Mouse (Mus musculus) c-Kit-positive CD71-positive TER-119-positive erythroid progenitor cells, embryonic 14.5 days (primary cell): ENCODE measurements around the gene Zfp143.
"Not testable (repeated sequence)": the region's sequence is repeated elsewhere in the genome, so short reads cannot be mapped to it uniquely, and the experiment has no call there.

Experiments
- DNase-seq: peaks from one replicate; pipeline ENCODE4 v3.0.0-alpha.2; 2013; ENCODE audit warnings: low spot score

Gene Zfp143

DNA sequence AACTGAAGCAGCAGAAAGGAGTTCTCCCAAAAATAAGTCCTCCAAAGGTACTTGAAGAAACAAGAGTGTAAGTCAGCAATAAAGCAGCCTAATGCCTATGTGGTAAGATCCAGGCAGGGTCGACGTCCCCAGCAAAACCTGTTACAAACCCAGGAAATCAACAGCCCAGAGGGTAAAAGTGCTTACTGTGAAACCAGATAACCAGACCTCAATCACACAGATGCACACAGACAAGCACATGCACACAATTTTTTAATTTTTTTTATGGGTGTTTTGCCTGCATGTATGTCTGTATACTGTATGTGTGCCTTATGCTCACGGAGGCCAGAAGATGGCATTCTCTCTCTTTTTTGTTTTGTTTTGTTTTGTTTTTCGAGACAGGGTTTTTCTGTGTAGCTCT lies 35.3 kb downstream of the Zfp143 start:
- DNase-seq: no peak

DNA sequence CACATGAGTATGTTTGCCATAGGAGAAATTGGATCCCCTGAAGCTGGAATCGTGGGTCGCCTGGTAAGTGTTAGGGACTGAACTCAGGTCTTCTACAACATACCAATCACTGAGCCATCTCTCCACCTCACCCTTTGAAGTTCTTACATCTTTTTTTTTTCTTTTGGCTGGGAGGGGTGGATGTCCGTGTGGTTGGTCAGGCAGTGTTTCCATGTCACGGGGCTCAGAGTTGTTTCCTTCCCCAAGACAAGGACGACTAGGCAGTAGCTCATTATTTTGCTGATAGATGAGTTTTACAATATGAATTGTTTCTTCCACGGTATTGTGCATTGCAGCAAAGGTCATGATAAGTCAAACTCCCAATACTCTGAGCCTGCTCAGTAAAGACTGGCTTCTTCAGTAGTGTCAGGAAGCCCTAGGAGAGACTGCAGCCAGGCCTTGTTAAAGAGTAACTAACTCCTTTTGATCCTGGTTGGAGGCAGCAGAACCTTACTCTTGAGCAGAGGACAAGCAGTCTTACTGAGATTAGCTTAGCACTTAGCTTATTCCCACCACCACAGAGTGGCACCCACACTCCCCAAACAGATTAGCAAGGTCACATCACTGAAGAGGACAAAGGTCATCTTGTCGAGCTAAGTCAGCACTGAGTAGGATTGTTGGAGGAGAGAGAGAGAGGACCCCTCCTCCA lies 36.2 kb downstream of the Zfp143 start:
- DNase-seq: no peak

DNA sequence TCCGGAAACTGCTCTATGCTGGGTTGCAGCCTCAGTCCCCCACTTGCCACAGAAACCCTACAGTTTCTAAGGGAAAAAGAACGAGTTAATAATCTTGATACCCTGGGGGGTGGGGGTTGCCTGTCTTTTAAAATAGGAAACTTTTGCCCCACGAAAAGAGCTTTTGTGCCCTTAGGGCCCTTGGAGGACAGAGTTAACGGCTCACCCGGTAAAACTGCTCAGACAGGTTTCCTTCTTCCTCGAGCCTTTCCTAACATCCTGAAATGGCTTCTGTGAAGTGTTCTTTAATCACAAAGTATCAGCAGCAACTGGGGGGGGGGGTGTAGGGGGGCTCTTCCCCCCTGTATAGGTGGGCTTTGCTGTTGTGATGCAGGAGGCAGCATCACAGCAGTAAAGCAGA lies 39.8 kb downstream of the Zfp143 start:
- DNase-seq: no peak

DNA sequence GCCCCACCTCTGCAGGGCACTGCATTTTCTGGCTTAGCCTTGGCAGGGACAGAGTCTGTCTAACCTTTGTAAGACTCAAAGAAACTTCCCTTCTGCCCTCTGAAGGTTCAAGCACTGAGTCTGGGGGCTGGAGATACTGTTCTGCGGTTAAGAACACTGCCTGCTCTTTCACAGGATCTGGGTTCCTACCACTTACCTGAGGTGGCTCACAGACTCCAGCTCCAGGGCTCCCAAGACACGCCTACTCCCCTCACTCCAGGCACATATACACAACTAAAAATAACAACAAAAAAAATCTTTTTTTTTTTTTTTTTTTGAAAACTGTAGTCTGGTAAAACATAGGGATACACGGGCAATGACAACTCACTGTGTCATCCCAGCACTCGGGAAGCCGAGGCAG lies 40.2 kb downstream of the Zfp143 start:
- DNase-seq: no peak

DNA sequence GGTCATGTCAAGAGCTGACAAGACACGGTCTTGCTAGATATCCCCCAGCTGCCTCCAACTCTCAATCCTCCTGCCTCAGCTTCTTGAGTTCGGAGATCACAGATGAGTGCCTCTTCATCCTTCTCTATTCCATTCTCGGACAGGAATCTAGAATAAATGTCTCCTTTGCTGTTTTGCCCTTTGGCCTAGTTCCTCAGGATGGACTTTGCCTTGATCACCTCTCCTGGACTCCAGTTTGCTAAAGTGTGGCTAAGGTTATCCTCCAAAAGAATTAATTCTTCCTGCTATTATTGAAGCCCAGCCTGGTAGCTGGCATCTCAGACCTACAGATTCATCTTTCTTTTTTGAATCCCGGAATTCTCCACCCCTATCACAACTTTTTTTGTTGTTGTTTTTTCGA lies 44.0 kb downstream of the Zfp143 start:
- DNase-seq: no peak

DNA sequence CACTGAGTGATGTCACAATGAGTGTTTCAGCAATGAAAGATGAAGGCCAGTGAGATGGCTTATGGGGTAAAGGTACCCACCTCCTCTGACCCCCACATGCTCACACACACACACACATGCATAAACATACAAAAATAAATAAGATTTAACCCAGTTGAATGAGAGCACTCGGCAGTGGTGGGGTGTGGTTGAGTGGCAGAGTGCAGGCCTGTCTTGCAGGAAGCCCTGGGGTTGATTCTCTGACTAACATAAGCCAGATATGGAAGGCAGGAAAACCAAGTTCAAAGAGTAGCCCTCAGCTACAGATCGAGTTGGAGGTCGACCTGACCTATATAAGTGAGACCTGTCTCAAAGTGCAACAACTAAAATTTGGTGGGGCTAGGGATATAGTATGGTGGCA lies 45.6 kb downstream of the Zfp143 start:
- no peak for DNase-seq

DNA sequence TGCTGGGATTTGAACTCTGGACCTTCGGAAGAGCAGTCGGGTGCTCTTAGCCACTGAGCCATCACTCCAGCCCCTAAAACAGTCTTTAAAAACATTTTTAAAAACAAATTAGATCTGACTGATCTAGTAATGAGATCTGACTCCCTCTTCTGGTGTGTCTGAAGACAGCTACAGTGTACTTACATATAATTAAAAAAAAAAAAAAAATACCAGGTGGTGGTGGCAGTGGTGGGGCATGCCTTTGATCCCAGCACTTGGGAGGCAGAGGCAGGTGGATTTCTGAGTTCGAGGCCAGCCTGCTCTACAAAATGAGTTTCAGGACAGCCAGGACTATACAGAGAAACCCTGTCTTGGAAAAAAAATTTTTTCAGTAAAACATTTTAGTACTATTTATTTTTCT lies 47.5 kb downstream of the Zfp143 start:
- not testable (repeated sequence) for DNase-seq

DNA sequence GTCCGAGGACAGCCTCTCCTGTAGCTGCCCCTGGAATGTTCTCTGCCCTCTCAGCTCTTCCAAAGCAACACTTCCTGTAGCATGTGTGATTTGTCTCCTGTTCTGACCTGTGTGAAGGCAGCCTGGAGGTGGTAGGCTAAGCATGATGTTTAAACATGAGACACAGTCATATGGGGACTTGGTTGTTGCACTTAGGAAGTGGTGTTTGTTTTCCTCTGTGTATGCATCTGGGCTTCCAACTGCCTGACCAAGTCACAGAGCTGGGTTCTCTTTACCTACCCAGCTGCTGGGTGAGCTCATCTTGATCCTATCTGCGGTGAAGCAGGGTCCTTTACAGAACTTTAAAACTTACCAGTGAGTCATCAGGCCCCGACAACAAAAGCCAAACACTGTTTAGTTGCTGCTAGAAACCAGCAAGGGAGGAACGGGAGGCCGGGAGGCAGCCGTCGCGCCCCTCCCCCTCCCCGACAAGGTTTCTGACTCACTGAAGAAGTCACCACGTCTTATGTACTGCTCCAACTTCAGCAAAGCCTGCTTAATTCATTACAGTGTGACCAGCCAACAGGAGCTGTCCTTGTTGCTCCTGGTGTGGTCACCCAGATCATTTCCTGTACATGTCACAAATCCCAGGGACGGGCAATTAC lies 48.1 kb downstream of the Zfp143 start:
- peak; percentile 63 for DNase-seq

DNA sequence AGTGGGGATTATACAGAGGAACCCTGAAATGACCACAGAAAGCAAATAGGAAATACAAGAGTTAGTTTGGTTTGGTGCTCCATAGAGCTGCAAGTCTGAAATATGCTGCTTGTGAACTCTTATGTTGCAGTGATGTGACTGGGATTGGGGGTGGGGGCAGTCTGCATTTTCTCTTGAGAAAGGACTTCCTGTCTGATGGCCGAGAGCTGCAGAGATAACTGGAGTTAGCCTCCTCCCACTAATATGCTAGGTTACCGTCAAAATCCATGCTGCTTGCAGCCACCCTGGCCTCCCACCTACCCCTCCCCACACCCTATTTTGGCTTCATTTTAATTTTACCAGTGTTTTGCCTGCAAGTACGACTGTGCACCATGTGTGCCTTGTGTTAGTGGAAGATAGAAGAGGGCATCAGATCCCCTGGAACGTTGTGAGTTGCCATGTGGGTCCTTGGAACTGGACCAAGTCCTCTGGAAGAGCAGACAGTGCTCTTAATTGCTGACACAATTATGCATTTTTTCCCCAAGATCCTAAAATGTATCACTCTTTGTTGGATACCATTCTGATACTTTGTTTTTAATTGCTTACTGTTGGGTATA lies 49.1 kb downstream of the Zfp143 start:
- DNase-seq: no peak

DNA sequence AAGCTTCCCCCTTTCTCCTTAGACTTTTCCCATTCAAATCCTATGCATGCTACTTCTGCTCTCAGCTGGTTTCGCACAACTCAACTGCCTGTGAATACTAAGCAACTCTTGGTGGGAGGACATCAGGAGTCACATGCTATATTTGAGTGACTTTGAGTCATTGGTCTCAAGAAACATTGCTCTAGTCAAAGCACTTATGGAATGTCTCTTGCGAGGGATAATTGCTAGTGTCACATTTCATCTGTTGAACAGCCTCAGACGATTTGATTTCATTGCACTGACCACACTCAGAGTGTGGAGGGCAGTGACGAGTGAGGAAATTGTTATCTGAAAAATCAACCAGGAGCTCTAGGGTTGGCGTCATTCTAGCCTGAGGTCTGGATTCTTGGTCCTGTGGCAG lies 53.7 kb downstream of the Zfp143 start:
- DNase-seq: no peak

DNA sequence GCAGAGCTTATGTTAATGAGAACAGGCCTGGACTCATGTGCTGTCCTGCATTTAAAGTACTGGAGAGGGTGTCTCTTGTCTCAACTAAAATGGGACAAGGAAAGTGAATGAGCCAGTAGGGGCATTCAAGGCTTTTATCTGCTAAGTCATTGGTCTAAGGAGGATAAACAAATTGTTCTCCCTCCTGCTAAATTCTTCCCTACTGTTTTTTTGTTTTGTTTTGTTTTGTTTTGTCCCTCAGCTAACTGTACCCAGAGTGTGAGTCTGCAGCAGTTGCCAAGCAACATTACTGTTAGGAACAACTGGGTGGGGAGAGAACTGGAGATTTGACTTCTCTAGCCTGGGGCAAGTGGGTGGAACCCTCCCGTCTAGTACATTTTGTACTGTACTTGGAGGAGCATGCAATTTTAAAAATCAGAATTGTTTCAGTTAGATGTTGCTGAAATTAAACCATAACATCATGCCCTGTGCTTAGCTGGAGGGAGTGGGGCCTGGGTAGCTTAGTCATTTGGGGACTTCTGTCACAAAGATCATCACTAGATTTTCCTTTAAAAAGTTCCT lies 55.8 kb downstream of the Zfp143 start:
- DNase-seq: peak; percentile 28

DNA sequence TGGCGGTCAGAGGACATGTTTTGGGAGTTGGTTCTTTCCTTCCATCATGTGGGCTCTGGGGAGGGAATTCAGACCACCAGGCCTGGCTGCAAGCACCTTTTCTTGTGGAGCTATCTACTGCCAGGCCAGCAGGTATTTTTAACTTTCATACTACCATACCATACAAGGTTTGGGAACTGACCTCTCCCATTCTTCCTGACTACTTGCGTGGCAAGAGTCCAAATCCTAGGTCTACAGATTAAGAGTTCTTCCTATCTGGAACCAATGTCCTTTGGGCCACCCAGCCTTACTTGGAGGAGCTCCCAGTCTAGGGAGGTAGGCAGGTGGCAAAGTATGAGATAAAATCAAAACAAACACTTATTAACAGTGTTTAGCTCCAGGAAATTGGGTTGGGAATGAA lies 57.4 kb downstream of the Zfp143 start:
- no peak for DNase-seq

DNA sequence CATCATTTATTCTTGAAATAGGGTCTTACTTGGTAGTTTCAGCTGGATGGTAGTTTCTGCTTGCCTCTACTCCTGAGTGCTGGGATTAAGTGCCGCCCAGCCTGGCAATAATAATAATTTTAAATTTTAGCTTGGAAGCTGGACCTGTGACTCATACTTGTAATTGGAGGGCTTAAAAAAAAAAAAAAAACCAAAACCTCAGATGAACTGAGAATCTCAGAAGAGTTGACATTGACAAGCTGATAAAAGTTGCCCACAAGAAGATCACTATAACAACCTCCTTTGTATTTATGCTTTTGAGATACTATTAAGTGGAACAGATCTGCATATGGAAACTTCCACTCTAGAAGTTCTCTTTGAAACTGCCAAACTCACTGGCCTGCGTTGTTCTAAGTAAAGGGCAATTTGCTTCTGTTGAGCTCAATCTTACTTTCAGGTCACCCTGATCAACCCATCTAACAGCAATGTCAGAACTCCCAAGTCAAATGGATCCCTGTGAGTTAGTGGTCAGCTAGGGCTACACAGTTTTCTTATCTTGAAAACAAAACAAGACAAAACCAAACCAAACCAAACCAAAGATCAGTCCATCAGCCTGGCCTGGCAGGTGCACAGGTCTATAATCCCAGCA lies 59.3 kb downstream of the Zfp143 start:
- DNase-seq: no peak

DNA sequence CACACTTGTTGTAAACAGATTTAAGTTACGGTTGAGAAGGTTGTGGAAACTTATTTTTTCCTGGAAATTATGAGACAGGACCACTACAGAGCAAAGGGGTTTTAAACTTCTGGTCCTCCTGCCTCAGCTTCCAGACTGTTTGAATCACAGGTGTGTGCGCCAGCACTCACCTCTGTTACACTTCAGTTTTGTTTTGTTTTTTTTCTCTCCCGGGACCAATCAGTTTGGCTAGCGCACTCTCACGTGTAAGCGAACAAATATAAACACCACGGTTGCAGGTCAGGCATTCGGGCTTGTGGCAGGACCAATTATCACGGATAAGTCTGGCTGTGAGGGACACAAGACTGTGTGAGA lies 60.1 kb downstream of the Zfp143 start:
- DNase-seq: no peak

DNA sequence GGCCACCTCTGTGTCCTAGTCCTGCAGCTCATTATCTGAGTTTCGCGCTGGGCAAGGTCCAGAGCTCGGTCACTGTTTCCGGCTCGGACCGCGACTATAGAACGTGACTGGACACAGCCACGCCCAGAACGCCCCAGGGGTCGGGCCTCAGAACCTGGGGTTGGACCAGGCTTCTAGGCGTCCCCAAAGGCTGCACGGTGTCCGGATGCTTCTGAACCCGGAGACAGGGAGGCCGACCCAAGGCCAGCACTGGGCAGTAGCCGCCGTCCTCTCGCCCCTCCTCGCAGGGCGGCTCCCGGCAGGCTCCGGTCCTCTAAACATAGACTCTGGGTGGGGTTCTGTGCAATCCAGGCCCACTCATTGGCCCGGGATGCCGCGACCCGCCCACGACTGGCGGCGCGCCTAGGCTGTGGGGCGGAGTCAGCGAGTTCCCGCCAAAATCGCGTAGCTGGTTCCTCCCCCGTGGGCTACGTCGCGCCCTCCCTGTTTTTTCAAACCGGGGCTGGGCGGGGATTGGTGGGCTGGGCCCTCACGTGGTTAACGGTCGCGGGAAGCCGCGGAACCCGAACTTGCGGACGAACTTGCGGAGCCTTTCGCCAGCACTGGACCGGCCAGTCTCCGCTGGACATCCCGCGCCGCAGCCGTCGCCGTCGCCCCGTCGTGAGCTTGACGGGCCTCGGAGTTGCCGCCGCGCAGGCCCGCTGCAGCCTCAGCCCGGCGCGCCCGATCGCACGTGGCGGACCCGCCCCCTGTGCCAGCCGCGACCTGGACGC lies 60.7 kb downstream of the Zfp143 start, which contains the start of gene Wee1:
Gene Wee1 (plus strand): TSS at position 531 of the 773 bp plus-strand sequence.
- DNase-seq: peak; percentile 97

DNA sequence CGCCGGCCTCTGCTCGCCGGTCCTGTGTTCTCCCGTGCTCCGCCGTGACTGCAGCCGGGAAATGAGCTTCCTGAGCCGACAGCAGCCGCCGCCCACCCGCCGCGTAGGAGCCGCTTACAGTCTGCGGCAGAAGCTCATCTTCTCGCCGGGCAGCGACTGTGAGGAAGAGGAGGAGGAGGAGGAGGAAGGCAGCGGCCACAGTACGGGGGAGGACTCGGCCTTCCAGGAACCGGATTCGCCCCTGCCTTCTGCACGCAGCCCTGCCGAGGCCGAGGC lies 61.2 kb downstream of the Zfp143 start:
- DNase-seq: no peak

DNA sequence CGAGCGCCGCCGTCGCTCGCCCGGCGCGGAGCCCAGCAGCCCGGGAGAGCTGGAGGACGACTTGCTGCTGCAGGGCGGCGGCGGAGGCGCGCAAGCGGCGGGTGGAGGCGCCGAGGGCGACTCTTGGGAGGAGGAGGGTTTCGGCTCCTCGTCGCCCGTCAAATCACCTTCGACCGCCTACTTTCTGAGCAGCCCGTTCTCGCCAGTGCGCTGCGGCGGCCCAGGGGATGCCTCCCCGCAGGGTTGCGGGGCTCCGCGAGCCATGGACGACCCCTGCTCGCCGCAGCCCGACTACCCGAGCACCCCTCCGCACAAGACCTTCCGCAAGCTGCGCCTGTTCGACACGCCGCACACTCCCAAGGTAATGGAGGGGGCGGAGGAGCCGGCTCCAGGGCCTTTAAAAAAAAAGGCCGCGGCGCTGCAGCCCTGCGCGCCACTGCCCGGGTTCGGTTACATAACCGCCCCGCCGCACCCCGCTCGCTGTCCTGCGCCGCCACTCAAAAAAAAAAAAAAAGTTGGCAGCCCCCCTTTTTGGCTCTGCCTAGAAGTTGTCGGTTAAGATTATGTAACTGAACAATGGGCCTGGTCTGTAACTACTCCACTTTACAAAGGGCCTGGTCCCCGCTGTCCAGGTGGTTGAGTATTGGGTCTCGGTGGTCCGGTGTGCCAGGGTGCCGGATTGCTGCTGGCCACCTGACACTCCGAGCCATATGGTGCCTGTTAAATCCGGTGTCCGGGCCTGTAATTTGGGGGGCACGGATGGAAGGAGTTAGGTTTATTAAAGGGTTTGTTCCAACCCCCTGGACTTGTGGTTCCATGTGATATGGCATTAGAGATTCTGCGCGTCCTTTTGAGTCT lies 61.8 kb downstream of the Zfp143 start:
- DNase-seq: peak; percentile 45

DNA sequence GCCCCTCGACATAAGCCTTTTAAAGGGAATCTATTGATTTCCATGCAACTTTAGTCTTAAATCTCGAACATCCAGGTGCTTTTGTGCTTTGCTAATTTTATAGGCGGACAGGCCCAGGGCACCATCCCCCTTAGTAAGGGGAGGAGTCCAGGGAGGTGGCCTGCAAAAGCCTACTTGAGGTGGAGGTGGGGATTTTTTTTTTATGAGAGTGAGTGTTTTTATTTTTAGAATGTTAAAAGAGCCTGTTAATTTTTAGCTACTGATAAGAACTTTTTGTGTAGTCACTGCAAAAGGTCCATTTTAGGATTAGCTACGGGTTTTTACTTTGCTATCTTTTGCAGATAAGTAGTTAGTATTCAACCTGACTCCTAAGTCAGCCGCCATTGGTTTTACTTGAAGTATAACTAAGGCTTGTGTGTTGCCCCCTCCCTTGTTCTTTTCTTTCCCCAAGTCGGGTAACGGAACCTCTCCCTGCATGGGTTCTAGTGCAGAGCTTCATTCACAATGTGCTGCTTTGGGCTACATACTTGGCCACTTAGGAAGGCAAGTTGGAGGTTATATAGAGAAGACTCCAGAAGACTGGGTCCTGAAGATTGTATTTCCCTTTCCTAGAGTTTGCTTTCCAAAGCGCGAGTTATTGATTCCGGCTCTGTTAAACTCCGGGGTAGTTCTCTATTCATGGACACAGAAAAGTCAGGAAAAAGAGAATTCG lies 63.0 kb downstream of the Zfp143 start:
- DNase-seq: peak; percentile 35

DNA sequence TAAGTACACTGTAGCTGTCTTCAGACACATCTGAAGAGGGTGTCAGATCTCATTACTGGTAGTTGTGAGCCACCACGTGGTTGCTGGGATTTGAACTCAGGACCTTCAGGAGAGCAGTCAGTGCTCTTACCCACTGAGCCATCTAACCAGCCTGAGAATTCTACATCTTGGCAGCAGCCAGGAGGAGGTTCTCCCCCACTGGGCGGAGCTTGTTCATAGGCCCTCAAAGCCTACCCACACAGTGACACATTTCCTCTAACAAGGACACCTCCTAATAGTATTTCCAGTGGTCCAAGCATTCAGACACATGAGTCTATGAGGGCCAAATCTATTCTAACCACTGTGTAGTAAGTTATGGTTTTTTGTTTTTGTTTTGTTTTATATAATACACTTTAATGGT lies 67.5 kb downstream of the Zfp143 start:
- no peak for DNase-seq

DNA sequence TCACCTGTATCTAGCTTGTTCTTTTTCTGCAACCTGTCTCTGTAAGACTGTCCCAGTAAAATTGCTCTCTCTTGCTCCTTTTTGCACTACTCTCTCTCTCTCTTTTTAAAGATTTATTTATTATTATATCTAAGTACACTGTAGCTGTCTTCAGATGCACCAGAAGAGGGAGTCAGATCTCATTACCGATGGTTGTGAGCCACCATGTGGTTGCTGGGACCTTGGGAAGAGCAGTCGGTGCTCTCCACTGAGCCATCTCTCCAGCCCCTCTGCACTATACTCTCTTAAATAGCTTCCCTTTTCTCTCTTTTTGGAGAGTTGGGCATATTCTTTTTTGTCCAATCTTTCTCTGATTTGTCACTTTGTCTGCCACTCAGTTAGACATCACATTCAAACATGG lies 71.3 kb downstream of the Zfp143 start:
- DNase-seq: not testable (repeated sequence)

DNA sequence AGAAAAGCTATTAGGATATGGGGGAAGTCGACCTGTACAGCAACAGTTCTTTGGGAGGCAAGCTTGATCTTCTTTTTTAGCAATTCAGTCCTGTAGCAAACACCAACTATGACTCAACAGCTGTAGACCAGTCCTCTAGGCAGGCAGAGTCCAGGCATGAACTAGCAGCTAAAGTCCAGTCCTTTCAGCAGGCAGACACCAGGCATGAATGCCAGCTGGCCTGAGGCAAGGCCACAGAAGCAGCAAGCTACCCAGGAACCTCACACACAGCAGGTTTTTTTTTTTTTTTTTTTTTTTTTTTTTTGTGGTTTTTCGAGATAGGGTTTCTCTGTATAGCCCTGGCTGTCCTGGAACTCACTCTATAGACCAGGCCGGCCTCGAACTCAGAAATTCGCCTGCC lies 73.0 kb downstream of the Zfp143 start:
- no peak for DNase-seq
